Mouse (Mus musculus) heart, adult 2 months (tissue): ENCODE data around the gene Dcp1b.

Experiments used
- EP300 ChIP-seq: fragments of 200-500 bp; IDR thresholded peaks from 2 replicates; pipeline ENCODE4 v1.6.1; 2011; ENCODE audit warnings: low read depth, low read length, control low read depth; ENCODE audit not compliant: insufficient read depth
- POLR2A ChIP-seq: fragments of 200-500 bp; IDR thresholded peaks from 2 replicates; pipeline ENCODE4 v1.6.1; 2011; ENCODE audit warnings: mild to moderate bottlenecking, low read depth, low read length, control low read depth; ENCODE audit not compliant: insufficient read depth

GRCm38 (mm10) chr6:119200362-119200761, 25.3 kb downstream of the Dcp1b start:
- TF ChIP-seq POLR2A = no peak
- no peak for TF ChIP-seq EP300
